Mouse (Mus musculus) limb, embryonic 14.5 days (tissue): Measurements from ENCODE around the gene Tnrc18. TPM values are rescaled to one million over a fixed set of nuclear protein-coding genes. Genes with fewer than 3 reads are reported as not detected.
A peak's percentile ranks its signal among the peaks of the same experiment; 100 is the strongest.
"Not testable (repeated sequence)": the region's sequence is repeated elsewhere in the genome, so short reads cannot be mapped to it uniquely, and the experiment has no call there.

ENCODE experiments used
- ATAC-seq: fragments of 200-750 bp; cut with Nextera tagmentation; 2 replicates; pipeline ENCODE4 v1.8.0; 2017; ENCODE audit warnings: low read depth, moderate number of reproducible peaks, moderate TSS enrichment; ENCODE audit not compliant: low FRiP score
- DNase-seq: peaks from one replicate; pipeline ENCODE4 v3.0.0-alpha.2; 2015; ENCODE audit warnings: low spot score
- H3K27ac ChIP-seq: fragments of 300-500 bp; sonication (generic); replicated peaks from 2 replicates; pipeline ENCODE4 v1.5.1; 2014; ENCODE audit warnings: low read depth, mild to moderate bottlenecking, low read length, moderate library complexity, mixed read lengths
- H3K27me3 ChIP-seq: fragments of 300-500 bp; sonication (generic); 2 replicates; pipeline ENCODE4 v1.6.1; 2014; ENCODE audit warnings: low read length, mixed read lengths; ENCODE audit not compliant: control insufficient read depth, insufficient read depth
- H3K36me3 ChIP-seq: fragments of 300-500 bp; sonication (generic); 2 replicates; pipeline ENCODE4 v1.6.1; 2014; ENCODE audit warnings: mild to moderate bottlenecking, low read length, moderate library complexity, mixed read lengths; ENCODE audit not compliant: control insufficient read depth, insufficient read depth
- H3K4me1 ChIP-seq: fragments of 300-500 bp; sonication (generic); 2 replicates; pipeline ENCODE4 v1.6.1; 2014; ENCODE audit warnings: antibody characterized with exemption, low read length, mixed read lengths; ENCODE audit not compliant: control insufficient read depth, insufficient read depth
- H3K4me2 ChIP-seq: fragments of 300-500 bp; sonication (generic); replicated peaks from 2 replicates; pipeline ENCODE4 v1.6.1; 2014; ENCODE audit warnings: low read depth, mild to moderate bottlenecking, low read length, moderate library complexity; ENCODE audit not compliant: severe bottlenecking
- H3K4me3 ChIP-seq: fragments of 300-500 bp; sonication (generic); replicated peaks from 2 replicates; pipeline ENCODE4 v1.5.1; 2014; ENCODE audit warnings: low read length
- H3K9ac ChIP-seq: fragments of 300-500 bp; sonication (generic); 2 replicates; pipeline ENCODE4 v1.6.1; 2014; ENCODE audit warnings: mild to moderate bottlenecking, low read depth, low read length, moderate library complexity; ENCODE audit not compliant: severe bottlenecking
- H3K9me3 ChIP-seq: fragments of 300-500 bp; sonication (generic); 2 replicates; pipeline ENCODE4 v1.6.1; 2016; ENCODE audit warnings: low read length; ENCODE audit not compliant: control insufficient read depth
- POLR2A ChIP-seq: fragments of 200-500 bp; IDR thresholded peaks from 2 replicates; pipeline ENCODE4 v1.8.0; 2012; ENCODE audit warnings: inconsistent platforms, mild to moderate bottlenecking, moderate library complexity, borderline replicate concordance; ENCODE audit not compliant: insufficient read depth, insufficient read length; ENCODE audit errors: extremely low read depth
- WGBS: fragments of 180-500 bp; shearing (Covaris S2); extraction: QIAGEN DNeasy Blood & Tissue Kit; methylation state at CpG from one replicate; pipeline ENCODE4 v1.1.7; 2014; 5-methylcytosine and 5-hydroxymethylcytosine counted together
- polyA plus RNA-seq, 2 experiments: library from polyadenylated mRNA; depleted of rRNA in 1 of 2; stranded (reverse) in 1 of 2; unstranded in 1 of 2; fragments of >200 nt; fragmentation: Nextera tagmentation in 1 of 2; extraction: Ambion mirVana in 1 of 2; gene quantifications; 2 replicates each; pipeline versions ENCODE4 v1.2.1 to v1.2.3; 2012 to 2014

Gene Tnrc18
- polyA plus RNA-seq, 2 experiments: 46.6 to 61.1 TPM

GRCm38 (mm10) chr5:142842137-142842642 is 24.7 kb upstream of the Tnrc18 start:
- no peaks in the 10 kb centered on the region for H3K9me3 ChIP-seq
- DNase-seq (no peak), ATAC-seq (no peak; the same call in 1 of the 2 replicates)
- H3K4me2 ChIP-seq: no peak overlapping the region
- no peaks in the 10 kb centered on the region for H3K36me3 ChIP-seq
- WGBS: 24% methylated on average over 7 of the region's 7 CpGs
- no peaks in the 10 kb centered on the region for H3K27me3 ChIP-seq
- TF ChIP-seq POLR2A: no peak
- no peaks in the 10 kb centered on the region for H3K4me1 ChIP-seq
- no peak overlapping the region for H3K27ac ChIP-seq
- no peak overlapping the region for H3K9ac ChIP-seq
- H3K4me3 ChIP-seq: no peak overlapping the region

GRCm38 (mm10) chr5:142841372-142842136 is 24.1 kb upstream of the Tnrc18 start:
- WGBS: 74% methylated on average over 8 of the region's 8 CpGs
- no peaks in the 10 kb centered on the region for H3K9me3 ChIP-seq
- H3K4me1 ChIP-seq: no peaks in the 10 kb centered on the region
- ATAC-seq (no peak), DNase-seq (peak; percentile 20)
- H3K9ac ChIP-seq: 0 out of 2 replicates have a peak overlapping the region, but pooled peaks have one; percentile 12
- no peak overlapping the region for H3K27ac ChIP-seq
- no peak overlapping the region for H3K4me2 ChIP-seq
- TF ChIP-seq POLR2A: no peak
- no peaks in the 10 kb centered on the region for H3K27me3 ChIP-seq
- no peak overlapping the region for H3K4me3 ChIP-seq
- no peaks in the 10 kb centered on the region for H3K36me3 ChIP-seq

GRCm38 (mm10) chr5:142837427-142837826 is 20.0 kb upstream of the Tnrc18 start:
- WGBS: 93% methylated on average over 2 of the region's 2 CpGs
- DNase-seq, H3K36me3 ChIP-seq, H3K9ac ChIP-seq, H3K27me3 ChIP-seq, ATAC-seq, H3K4me2 ChIP-seq, H3K27ac ChIP-seq, H3K9me3 ChIP-seq, H3K4me3 ChIP-seq, H3K4me1 ChIP-seq: not testable (repeated sequence)

- WGBS: 55% methylated on average over 6 of the region's 6 CpGs
- no peak overlapping the region for H3K27ac ChIP-seq
- no peaks in the 10 kb centered on the region for H3K36me3 ChIP-seq
- H3K9ac ChIP-seq: no peak overlapping the region
- H3K27me3 ChIP-seq: no peaks in the 10 kb centered on the region
- ATAC-seq (no peak), DNase-seq (no peak)
- H3K9me3 ChIP-seq: no peaks in the 10 kb centered on the region
- no peak overlapping the region for H3K4me2 ChIP-seq
- no peak for TF ChIP-seq POLR2A
- H3K4me3 ChIP-seq: no peak overlapping the region
- no peaks in the 10 kb centered on the region for H3K4me1 ChIP-seq
Observed at GRCm38 (mm10) chr5:142836891-142837290, 19.4 kb upstream of the Tnrc18 start.

- no peak overlapping the region for H3K9ac ChIP-seq
- ATAC-seq: no peak
- WGBS: 72% methylated on average over 8 of the region's 8 CpGs
- H3K4me1 ChIP-seq: no peaks in the 10 kb centered on the region
- H3K9me3 ChIP-seq: no peaks in the 10 kb centered on the region
- no peak overlapping the region for H3K27ac ChIP-seq
- H3K27me3 ChIP-seq: no peaks in the 10 kb centered on the region
- no peak for TF ChIP-seq POLR2A
- H3K4me3 ChIP-seq: no peak overlapping the region
- DNase-seq: no peak
- H3K36me3 ChIP-seq: no peaks in the 10 kb centered on the region
- H3K4me2 ChIP-seq: no peak overlapping the region
Observed at GRCm38 (mm10) chr5:142833646-142834438, 16.4 kb upstream of the Tnrc18 start.
